Mouse (Mus musculus) cerebellum, postnatal 25 days (tissue): ENCODE measurements at regions not wholly inside any gene's neighbourhood (a gene's known extent, or its start where the extent isn't known, plus 50 kb on each side); places are given as distances from the start of the nearest gene placed in this dataset.

Source experiments
- DNase-seq, 2 experiments: peaks; one replicate each; pipeline ENCODE4 v3.0.0; 2021; ENCODE audit warnings: mixed read lengths in 2 of 2

DNA sequence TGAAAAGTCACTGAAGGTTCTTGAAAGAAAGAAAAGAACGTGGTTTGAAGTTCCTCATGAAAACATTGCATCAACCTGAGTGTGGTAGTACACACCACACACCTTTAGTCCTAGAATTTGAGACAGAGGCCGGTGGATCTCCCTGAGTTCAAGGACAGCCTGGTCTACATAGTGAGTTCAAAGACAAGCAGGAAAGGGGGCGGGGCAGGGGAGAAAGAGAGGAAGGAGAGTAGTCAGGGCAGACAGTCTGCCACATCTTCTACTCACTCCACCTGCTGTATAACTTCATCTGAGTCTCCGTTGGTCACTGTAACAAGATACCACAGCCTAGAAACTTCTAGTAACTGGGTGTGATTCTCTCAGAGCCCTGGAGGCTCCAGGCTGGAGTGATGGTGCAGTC is 190.2 kb upstream of the Sdk2 start:
- DNase-seq = no peak

DNA sequence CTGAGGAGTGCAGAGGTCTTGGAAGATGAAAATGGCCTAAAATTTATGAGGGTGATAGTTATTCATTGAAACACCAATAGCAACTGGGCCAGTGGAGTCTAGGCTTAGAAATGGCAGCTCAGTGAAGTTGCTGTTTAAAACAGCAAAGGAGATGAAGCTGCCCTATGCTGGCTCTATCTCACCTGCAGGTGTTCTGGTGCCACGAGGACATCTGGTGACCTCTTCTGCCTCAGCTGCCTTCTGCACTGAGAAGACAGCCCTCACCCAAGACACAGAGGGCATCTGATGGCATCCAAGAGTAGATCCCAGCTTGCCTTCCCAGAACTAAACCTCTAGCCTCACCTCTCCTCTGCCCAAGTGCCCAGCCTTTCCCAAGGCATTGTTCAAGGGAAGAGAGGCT is 187.5 kb upstream of the Sdk2 start:
- DNase-seq = no peak

DNA sequence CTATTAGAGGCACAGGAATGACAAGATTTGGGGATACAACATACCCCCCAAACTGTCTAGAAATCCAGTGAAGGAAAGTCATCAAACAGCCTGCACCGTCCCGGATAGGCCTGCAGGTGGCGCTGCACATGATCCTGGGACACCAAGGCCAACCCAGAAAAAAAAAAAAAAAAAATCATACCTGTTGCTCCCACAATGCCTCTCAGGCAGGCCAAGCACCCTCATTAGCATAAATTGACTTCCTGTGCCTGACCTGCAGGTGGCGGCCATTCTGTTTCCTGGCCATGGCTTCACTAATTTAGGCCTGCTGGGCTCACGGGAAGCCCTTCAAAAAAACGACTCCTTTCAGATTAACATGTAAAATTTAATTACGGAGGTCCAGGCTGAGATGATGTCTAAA is 184.8 kb upstream of the Sdk2 start:
- peak; percentile 22 to 44 for DNase-seq

DNA sequence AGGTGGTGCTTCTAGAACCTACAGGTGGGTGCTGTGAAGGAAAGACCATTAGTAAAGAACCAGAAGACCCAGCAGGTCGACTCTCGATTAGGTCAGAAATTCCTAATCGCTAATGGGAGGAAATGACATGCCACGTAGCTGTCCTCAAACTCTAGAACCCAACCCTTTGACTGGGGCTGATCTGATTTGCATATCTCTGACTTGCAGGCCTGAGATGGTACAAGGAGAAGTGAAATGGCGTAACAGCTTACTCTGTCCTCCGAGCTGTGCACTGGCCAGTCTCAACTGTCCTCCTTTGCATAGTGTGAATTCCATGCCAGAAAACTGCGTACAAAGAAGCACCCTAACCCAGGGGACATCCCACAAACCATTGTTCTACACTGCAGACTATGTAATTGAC is 182.4 kb upstream of the Sdk2 start:
- no peak for DNase-seq

DNA sequence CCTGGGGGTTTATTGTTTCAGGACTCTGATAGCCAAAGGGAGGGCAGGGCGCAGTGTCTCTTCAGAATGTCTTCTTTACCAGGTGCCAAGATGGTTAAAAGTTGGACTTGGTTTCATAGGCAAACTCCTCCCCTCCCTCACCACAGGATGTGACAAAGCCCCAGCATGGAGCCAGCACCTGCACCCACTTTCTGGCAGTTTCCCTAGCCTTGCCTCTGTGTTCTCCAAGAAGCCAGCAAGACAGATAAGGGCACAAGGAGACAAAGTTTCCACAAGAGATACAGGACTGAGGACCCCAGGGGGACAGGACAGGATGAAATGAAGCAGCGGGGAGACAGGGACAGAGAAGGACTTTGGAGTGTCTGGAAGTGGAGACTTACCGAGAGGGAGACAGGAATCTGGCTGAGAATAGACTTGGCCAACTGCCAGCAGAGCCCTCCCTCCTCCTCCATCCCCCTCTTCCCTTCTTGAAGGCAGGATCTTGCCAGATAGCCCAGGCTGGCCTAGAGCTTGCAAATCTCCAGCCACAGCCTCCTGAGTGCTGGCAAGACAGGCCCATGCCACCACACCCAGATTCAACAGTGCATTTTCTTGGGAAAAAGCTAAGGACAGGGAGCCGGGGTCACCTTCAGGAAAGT is 181.5 kb upstream of the Sdk2 start:
- no peak for DNase-seq

DNA sequence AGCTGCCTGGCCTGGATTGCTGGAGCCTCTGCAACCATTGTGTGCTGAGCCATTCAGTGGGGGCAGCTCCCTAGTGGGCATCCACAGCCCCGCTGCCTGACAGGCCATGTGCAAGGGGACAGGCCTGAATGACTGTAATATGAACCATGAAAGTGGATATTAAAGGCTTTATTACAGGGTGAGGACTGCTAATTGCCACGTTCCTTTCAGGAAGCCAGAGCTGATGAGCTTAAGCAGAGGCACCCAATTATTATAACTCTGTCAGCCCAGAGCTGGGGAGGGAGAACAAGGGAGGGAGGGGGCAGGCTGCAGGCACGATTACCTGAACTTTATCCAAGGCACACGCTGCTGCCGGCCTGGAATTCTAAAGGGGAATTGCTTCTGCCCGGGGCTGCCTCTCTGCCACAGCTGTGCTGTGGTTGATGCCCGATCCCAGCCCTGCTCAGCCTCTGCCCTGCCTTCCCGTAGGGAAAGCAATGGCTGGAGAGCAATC is 172.5 kb upstream of the Sdk2 start:
- DNase-seq = no peak

DNA sequence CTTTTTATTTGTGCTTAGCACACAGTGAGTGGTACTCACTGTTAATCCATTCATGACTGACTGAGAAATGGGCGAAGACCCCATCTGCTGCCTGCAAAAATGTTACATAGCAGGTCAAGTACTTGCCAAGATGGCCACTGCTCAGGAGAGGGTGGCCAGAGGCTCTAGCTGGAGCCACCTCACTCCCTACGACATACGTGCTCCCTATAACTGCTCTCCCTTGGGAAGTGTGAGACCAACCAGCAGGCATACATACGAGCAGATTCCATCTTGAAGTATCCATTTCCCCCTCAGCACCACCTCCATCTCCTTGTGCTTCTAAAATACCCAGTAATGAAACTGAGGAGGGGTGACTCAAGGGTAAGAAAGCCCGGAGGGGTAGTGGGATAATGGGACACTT is 172.0 kb upstream of the Sdk2 start:
- DNase-seq = no peak

DNA sequence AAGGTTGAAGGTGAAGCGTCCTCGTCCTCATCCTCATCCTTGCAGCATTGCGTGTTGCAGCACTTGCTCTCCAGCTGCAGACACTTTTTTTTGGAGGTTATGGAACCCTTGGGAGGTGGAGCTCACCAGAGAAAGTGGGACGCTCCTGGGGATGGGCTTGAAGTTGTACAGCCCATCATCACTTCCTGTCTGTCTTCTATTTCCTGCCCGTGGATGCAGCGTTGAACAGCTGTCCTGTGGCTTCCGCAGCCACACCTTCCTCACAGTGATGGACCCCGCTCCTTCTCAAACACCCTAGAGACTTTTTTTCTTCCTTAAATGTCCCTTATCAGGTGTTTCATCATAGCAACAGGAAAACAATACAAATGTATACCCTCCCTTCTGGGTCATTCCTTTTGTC is 171.5 kb upstream of the Sdk2 start:
- DNase-seq = no peak

DNA sequence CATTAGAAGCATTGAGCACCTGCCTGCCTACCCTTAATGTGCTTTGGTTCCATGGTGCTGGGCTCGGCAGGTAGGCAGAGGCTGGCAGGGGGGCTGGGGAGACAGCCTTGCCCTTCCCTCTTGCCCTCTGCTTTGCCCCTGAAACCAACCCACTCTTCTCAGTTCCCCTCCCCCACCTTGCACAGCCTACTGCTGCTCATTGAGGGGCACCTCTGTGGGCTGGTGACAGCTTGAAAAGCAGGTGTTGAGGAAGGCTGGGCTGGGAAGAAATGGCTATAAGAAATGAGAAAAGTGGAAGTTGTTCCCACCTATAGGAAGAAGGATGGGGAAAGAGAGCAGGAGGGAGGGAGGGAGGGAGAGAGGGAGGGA is 167.7 kb upstream of the Sdk2 start:
- no peak for DNase-seq

DNA sequence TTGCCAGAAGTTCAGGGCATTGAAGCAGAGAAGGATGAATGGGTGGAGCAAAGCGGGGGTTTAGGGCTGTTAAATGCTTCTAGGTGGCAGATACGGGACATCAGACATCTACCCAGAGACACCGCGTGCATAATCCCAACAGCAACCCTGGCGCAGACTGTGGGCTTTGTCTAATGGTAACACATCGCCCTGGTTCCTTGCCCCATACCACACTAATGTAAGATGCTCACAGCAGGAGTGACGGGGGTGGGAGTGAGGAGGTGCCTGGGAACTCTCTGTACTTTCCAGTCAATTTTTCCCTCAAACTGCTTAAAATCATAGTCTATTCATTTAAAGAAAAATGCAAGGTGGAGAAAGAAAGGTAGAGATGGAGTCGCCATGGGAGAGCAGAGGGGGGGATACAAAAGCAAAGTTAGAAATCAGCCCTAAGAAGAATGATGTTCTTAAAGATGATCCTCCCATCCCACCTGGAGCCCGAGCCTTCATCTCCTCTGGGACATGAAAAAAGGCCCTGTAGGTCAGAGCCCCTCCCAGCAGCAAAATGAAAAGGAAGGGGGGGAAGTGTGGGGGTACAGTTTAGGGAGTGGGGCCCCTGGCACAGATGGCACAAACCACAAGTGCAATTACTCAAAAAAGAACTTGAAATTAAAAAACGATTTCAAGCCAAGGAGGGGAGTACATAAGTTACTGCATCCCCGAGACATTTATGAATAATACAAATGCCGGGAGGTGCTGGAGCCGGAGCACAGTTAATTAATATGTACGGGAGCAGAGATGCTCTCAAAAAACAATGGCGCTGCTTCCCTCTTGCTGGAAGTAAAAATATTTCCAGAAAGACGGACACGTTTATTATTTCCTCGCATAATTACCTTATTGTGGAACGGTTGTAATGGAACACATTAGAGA is 167.0 kb upstream of the Sdk2 start:
- no peak for DNase-seq

DNA sequence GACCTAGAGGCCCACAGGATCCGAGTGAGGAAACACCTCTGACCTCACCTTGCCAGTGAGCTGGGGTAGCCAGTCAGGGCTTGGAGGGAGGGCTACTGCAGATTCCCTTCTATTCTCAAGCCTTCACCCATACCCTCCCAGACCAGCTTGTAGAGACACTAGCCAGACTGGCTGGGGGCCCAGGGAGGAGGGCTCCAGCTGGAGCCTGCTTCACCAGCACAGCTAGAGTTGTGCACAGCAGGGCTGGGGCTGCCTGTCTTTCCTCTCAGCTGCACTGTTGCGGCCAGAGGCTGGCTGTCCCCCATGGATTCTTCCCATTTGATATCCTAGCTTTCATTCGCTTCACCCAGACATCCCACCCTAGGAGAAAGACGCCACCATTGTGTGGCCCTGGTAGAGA is 165.0 kb upstream of the Sdk2 start:
- DNase-seq = no peak

DNA sequence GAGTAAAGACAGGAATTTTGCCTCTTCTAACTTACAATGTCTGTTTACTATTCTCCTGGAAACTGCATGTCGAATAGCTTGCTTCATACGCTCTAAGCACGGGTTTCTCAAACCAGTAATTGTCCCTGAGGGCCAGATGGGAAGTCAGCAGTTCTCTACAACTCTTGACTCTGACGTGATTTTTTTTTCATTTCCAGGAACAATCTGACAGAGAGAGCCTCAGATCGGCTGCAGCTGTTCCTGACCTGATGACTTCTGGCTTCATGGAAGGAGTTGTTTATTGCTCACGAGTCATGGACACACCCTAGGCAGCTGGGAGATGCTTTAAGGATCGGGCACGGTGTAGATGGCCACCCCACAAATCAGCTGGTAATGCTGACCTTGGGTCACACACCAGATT is 162.9 kb upstream of the Sdk2 start:
- no peak for DNase-seq

DNA sequence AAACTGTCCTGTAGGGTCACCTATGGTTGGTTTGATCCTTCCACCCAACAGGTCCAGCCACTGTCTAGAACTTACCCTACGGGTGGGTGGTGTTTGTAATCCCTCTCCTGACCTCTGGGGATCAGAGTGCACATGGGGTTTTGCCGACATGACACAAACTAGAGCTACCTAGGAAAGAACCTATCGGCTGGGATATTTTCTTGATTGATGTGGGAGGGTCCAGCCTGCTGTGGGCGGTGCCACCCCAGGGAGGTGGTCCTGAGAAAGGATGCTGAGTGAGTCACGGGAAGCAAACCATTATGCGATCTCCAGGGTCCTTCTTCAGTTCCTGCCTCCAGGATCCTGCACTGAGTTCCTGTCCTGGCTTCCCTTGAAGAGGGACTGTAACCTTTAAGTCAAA is 162.3 kb upstream of the Sdk2 start:
- no peak for DNase-seq

DNA sequence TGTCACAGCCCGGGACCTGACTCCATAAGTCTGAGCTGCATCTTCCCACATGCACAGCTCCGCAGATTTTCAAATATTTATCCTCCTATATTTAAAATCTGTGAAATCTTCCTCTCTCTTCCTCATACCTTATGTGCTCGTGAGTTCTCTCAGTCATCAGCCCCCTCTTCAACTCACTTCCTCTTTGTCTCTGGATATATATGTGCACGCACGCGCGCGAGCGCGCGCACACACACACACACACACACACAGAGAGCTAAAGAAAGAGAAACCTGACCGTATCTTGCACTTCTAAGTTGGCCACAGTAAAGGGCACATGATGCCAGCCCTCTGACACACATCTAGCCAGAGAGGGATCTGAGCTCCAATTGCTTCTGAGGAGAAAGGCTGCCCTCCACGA is 159.7 kb upstream of the Sdk2 start:
- DNase-seq = no peak

DNA sequence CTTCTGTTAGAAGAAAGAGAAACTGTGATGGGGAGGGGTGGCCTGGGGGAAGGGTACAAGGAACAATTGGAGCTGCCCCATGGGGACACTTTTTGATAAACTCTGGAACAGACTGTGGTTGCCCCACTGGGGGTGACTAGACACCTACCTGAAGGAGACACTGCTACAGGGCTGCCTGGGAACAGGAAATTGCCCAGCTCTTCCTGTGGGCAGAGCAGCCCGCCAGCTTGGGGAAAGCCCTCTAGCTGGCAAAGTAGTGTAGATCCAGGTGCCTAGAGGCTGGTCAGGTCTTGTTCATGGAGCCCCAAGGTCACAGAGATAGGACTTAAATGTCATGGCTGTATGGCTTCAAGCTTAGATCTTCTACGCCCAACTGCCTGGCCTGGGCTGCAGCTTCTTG is 157.9 kb upstream of the Sdk2 start:
- DNase-seq = no peak

DNA sequence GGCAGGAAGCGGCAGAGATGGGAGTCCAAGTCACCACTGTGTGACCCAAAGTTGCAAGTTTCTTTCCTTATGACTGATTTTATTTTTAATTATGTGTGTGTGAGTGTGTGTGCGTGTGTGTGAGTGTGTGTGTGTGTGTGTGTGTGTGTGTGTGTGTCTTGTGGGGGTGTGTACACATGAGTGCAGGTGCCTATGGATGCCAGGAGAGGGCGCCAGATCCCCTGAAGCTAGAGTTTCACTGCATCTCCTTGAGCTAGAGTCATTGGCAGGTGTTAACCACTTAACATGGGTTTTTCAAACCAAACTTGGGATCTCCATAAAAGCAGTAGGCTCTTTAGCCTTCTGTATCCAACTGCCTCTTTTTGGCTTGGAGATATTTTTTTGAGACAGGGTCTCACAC is 156.2 kb upstream of the Sdk2 start:
- DNase-seq = no peak

DNA sequence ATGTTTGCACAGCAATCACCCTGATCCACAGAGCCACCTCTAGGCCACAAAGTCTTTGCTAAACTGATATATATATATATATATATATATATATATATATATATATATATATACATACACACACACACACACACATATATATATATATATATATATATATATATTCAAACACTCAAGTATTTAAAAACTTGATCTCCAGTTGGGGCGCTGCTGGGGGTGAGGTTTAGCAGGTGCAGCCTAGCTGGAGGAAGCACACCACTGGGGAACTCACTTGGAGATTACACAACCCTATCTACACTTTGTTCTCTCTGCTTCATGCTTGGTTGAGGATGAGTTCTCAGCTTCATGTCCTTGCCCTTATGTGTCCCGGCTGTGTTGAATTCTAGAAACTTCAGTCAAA is 153.6 kb upstream of the Sdk2 start:
- no peak for DNase-seq

DNA sequence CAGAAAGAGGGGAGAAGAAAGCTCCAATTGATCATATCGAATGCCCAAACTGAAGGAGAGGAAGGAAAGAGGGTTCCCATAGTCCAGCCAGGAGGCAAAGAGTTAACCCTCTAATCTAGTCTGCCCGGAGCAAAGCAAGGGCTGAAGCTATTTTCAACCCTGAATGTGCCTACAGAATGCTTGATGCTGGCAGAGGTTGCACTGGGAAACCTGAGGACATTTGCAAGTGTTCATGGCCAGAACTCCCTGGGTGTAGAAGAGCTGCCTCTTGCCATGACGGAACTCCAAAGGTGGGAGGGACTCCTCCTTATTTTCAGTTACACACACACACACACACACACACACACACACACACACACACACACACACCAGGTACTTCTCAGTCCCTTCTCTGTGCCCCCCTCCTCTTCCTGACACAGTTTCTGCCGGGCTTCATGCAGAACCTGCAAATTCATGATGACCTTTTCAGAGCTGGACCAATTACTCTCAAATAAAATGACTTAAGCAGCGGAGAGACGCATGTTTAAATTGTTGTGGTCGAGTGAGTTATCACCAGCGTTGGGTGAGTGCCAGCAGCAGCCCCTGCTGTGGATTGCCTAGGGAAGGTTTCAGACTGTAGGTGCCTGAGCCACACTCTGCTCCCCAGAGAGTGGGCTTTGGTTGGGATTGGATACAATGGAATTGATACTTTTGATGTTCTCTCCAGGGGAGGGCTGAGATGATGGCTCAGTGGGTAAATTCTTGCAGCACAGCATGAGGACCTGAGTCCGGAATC is 152.1 kb upstream of the Sdk2 start:
- no peak for DNase-seq

DNA sequence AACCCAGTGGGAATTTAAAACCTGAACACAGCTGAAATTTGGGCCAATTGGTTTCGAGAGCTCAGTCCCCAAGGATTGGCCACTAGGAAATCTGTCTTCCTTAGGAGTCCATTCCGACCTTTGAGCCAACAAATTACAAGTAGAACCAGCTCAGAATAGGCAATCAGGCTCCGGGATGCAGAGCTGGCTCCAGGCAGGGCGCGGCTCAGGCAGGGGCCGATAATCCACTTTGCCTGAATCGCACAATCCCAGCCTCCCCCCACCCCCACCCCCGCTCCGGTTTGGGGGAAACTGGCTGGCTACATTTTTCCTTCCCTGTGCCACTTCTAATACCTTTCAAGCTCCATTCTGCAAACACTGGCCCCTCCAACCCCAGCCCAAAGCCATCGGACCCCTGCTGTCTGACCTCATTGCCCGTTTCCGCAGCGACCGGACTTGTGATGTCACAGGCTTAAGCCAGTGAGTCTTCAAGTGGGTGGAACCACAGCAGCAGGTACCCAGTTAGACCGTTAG is 150.5 kb upstream of the Sdk2 start:
- no peak for DNase-seq

DNA sequence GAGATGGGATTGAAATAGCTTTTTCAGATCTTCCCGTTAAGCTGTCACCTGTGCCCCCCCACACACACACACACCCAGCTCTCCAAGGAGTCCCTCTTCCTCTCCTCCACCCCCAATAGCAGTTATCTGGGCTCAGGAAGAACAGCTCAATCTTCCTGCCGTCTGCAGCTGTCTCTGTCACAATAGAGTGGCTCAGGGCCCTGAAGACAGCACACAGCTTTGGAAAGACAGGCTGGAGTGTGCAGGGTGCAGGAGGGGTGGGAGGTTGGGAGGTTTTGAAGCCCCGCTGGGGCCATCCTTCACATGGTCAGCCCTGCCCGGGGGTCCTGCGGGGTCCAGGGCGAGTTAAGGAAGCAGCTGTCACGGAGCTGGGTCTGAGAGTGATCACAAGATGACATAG is 149.6 kb upstream of the Sdk2 start:
- DNase-seq = no peak

DNA sequence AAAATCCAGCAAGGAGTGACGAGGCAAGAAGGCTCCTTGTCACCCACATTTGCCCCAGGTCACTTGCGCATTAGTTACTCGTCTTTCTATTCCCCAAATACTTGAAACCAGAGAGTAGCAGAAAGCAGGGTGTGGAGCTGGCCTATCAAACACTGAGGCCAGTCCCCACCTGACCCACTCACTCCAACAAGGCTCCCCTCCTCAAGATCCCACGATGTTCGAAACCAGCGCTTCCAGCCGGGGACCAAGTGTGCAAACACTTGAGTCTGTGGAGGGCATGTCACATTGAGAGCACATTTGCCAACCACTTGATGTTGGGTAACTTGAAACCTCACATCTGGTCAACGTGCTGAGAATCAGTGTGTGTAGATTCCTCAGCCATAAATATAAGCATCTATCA is 148.4 kb upstream of the Sdk2 start:
- no peak for DNase-seq

DNA sequence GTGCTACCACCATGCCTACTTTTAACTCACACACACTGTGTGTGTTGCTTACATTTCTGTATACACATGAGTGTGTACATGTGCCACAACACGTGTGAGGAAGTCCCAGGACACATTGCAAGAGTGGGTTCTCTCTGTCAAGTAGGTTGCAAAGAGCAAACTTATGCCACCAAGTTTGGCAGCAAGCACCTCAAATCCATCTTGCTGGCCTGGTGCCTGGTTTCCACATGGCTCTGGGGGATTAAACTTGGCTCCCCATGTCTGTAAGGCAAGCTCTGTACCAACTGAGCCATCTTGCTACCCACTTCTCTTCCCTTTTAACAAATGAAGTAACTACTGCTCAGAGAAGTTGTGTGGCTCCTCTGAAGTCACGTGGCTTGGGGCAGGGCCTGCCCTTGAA is 145.3 kb upstream of the Sdk2 start:
- DNase-seq = no peak

DNA sequence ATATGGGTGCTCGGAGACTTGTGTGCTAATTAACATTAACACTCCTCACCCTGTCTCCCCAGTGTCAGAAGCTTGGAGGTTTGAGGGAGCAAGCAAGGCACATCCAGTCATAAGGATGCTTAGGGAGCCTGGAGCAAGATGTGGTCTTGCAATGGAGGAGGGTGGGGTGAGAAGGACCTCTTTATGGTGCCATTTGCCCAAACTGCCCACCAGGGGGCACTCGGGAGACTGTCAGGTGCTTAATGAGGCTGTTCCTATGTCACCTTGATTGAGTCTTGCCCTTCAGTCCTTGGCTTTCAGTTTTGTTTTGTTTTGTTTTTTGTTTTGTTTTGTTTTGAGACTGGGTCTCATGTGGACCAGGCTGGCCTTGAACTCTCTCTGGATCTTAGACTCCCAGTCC is 138.3 kb upstream of the Sdk2 start:
- peak; percentile 61 to 77 for DNase-seq

DNA sequence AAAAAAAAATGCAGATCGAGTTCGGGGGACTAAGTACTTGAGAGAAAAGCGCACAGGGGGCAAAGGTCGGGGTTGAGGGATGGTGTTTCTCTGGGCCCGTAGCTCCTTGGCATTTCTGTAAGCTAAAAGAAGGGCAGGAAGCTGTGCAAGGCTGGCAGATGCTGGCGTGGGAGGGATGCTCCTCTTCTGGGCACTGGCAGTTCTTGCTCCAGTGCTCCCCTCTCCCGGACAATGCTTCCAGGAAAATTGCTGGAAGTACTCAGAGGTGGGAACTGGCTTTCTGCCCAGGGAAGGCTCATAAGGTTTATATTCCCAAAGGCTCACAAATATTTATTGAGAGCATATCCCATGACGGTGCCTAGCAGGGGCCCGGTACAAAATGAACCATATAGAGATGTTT is 136.6 kb upstream of the Sdk2 start:
- no peak for DNase-seq
